Mouse (Mus musculus) ES-Bruce4 (cell line): ENCODE data around the gene Dtnbp1. TPM values are rescaled to one million over a fixed set of nuclear protein-coding genes. Genes with fewer than 3 reads are reported as not detected.

ENCODE experiments used
- H3K27ac ChIP-seq: 2 replicates; pipeline ENCODE4 v1.5.1; 2012; ENCODE audit warnings: low read length, inconsistent platforms; ENCODE audit not compliant: insufficient read depth
- H3K27me3 ChIP-seq: 2 replicates; pipeline ENCODE4 v1.6.1; 2012; ENCODE audit warnings: mild to moderate bottlenecking, low read length, inconsistent platforms; ENCODE audit not compliant: control insufficient read depth, poor library complexity, insufficient read depth, severe bottlenecking
- H3K36me3 ChIP-seq: 2 replicates; pipeline ENCODE4 v1.6.1; 2012; ENCODE audit warnings: inconsistent platforms, mild to moderate bottlenecking, low read length, moderate library complexity; ENCODE audit not compliant: control insufficient read depth, poor library complexity, insufficient read depth, severe bottlenecking
- H3K4me1 ChIP-seq: one replicate; pipeline ENCODE4 v1.8.1; 2011; ENCODE audit warnings: low read length; ENCODE audit not compliant: control insufficient read depth, insufficient read depth
- H3K4me3 ChIP-seq: 2 replicates; pipeline ENCODE4 v1.5.1; 2011; ENCODE audit warnings: low read depth, mild to moderate bottlenecking, low read length
- H3K9ac ChIP-seq: 2 replicates; pipeline ENCODE4 v1.6.1; 2012; ENCODE audit warnings: low read depth, mild to moderate bottlenecking, inconsistent platforms; ENCODE audit not compliant: poor library complexity, severe bottlenecking
- H3K9me3 ChIP-seq: replicated peaks from 2 replicates; pipeline ENCODE4 v1.6.1; 2012; ENCODE audit warnings: mild to moderate bottlenecking, low read length, inconsistent platforms; ENCODE audit not compliant: control insufficient read depth, poor library complexity, insufficient read depth, severe bottlenecking
- CTCF ChIP-seq: IDR thresholded peaks from one replicate; pipeline ENCODE4 v1.8.1; 2011; ENCODE audit warnings: low read depth, low read length
- EP300 ChIP-seq: IDR thresholded peaks from 2 replicates; pipeline ENCODE4 v1.6.1; 2011; ENCODE audit warnings: low read depth, low read length; ENCODE audit not compliant: insufficient read depth
- POLR2A ChIP-seq: IDR thresholded peaks from one replicate; pipeline ENCODE4 v1.8.1; 2011; ENCODE audit warnings: low read length; ENCODE audit not compliant: insufficient read depth
- polyA plus RNA-seq: library from polyadenylated mRNA; stranded (reverse); fragments of >200 nt; gene quantifications from 2 replicates; pipeline ENCODE4 v1.2.4, GENCODE M21; 2011; ENCODE audit warnings: low read depth; ENCODE audit not compliant: missing spikeins, insufficient read depth, insufficient read length

The Dtnbp1 gene
- polyA plus RNA-seq, 1 experiment, result 21.6 TPM

- no peak for TF ChIP-seq EP300
- TF ChIP-seq CTCF, result no peak
- TF ChIP-seq POLR2A, result no peak
- Histone ChIP-seq H3K36me3 (peaks cover 92% of the 10 kb centered on the region), H3K9ac (no peak overlapping the region), H3K27me3 (no peaks in the 10 kb centered on the region), H3K27ac (no peak overlapping the region), H3K4me1 (no peaks in the 10 kb centered on the region), H3K4me3 (no peak overlapping the region), H3K9me3 (no peaks in the 10 kb centered on the region)
Measured at GRCm38 (mm10) chr13:44912851-44913250, 89.1 kb downstream of the Dtnbp1 start.

GRCm38 (mm10) chr13:44908790-44909189 is 93.2 kb downstream of the Dtnbp1 start:
- Histone ChIP-seq H3K4me1 (no peaks in the 10 kb centered on the region), H3K9ac (no peak overlapping the region), H3K9me3 (no peaks in the 10 kb centered on the region), H3K27ac (no peak overlapping the region), H3K27me3 (no peaks in the 10 kb centered on the region), H3K4me3 (no peak overlapping the region), H3K36me3 (peaks cover 89% of the 10 kb centered on the region)
- no peak for TF ChIP-seq EP300
- TF ChIP-seq CTCF, result no peak
- TF ChIP-seq POLR2A, result no peak

GRCm38 (mm10) chr13:44907702-44908101 is 94.2 kb downstream of the Dtnbp1 start:
- Histone ChIP-seq H3K9ac (no peak overlapping the region), H3K4me1 (no peaks in the 10 kb centered on the region), H3K9me3 (no peaks in the 10 kb centered on the region), H3K27ac (no peak overlapping the region), H3K4me3 (no peak overlapping the region), H3K27me3 (no peaks in the 10 kb centered on the region), H3K36me3 (peaks cover 84% of the 10 kb centered on the region)
- TF ChIP-seq POLR2A (no peak), EP300 (no peak), CTCF (no peak)

- no peak overlapping the region for H3K4me3 ChIP-seq
- no peaks in the 10 kb centered on the region for H3K4me1 ChIP-seq
- H3K27ac ChIP-seq, result no peak overlapping the region
- H3K27me3 ChIP-seq, result no peaks in the 10 kb centered on the region
- no peak overlapping the region for H3K9ac ChIP-seq
- no peaks in the 10 kb centered on the region for H3K9me3 ChIP-seq
- H3K36me3 ChIP-seq, result peaks cover 86% of the 10 kb centered on the region
- TF ChIP-seq POLR2A, result no peak
- TF ChIP-seq CTCF, result no peak
- TF ChIP-seq EP300, result no peak
Measured at GRCm38 (mm10) chr13:44906141-44906540, 95.8 kb downstream of the Dtnbp1 start.

- Histone ChIP-seq H3K9ac (no peak overlapping the region), H3K36me3 (peaks cover 79% of the 10 kb centered on the region), H3K27me3 (no peaks in the 10 kb centered on the region), H3K4me1 (no peaks in the 10 kb centered on the region), H3K9me3 (no peaks in the 10 kb centered on the region), H3K27ac (no peak overlapping the region; the same call in 1 of the 2 replicates), H3K4me3 (no peak overlapping the region)
- TF ChIP-seq POLR2A (no peak), CTCF (no peak), EP300 (no peak)
Measured at GRCm38 (mm10) chr13:44904271-44904670, 97.7 kb downstream of the Dtnbp1 start.

GRCm38 (mm10) chr13:44903416-44903815 is 98.5 kb downstream of the Dtnbp1 start:
- H3K9me3 ChIP-seq, result no peaks in the 10 kb centered on the region
- H3K4me3 ChIP-seq, result no peak overlapping the region
- H3K9ac ChIP-seq, result no peak overlapping the region
- peaks cover 78% of the 10 kb centered on the region for H3K36me3 ChIP-seq
- H3K4me1 ChIP-seq, result no peaks in the 10 kb centered on the region
- TF ChIP-seq POLR2A, result no peak
- TF ChIP-seq EP300, result no peak
- TF ChIP-seq CTCF, result no peak
- no peaks in the 10 kb centered on the region for H3K27me3 ChIP-seq
- H3K27ac ChIP-seq, result no peak overlapping the region
